Mouse (Mus musculus): ENCODE data around the gene Abo. TPM values are rescaled to one million over a fixed set of nuclear protein-coding genes. Genes with fewer than 3 reads are reported as not detected.

The Abo gene
- polyA plus RNA-seq (2014; fragmentation: Nextera tagmentation; extraction: Ambion mirVana) = not detected in 2 replicates

GRCm38 (mm10) chr2:26864879-26865278 is at the start of gene Abo:
TSS of gene Abo (minus strand) at chr2:26864979.
- Histone ChIP-seq H3K9me3 (ENCODE audit: control insufficient read depth, low read length) (no peaks in the 10 kb centered on the region), H3K4me3 (ENCODE audit: low read depth, low read length) (no peak within 1 kb of the TSS), H3K4me2 (replicated peaks; ENCODE audit: low read depth, low read length) (no peak within 1 kb of the TSS), H3K4me1 (replicated peaks; ENCODE audit: control insufficient read depth, insufficient read depth, low read length) (no peaks in the 10 kb centered on the region), H3K36me3 (ENCODE audit: control insufficient read depth, insufficient read depth, low read length) (no peaks in the 10 kb centered on the region), H3K27ac (ENCODE audit: low read depth, low read length) (no peak within 1 kb of the TSS), H3K9ac (ENCODE audit: low read depth, low read length) (no peak within 1 kb of the TSS), H3K27me3 (ENCODE audit: control insufficient read depth, insufficient read depth, low read length) (no peaks in the 10 kb centered on the region)
- no peak for ATAC-seq (ENCODE audit: low FRiP score)
- 65% methylated on average over 3 of the region's 3 CpGs for WGBS
- DNase-seq (ENCODE audit: low spot score) = no peak

GRCm38 (mm10) chr2:26914148-26914941 is 49.6 kb upstream of the Abo start:
- 67% methylated on average over 8 of the region's 8 CpGs for WGBS
- H3K9ac ChIP-seq (ENCODE audit: low read depth, low read length) = no peak overlapping the region
- no peak overlapping the region for H3K4me3 ChIP-seq (ENCODE audit: low read depth, low read length)
- no peaks in the 10 kb centered on the region for H3K9me3 ChIP-seq (ENCODE audit: control insufficient read depth, low read length)
- peaks cover 16% of the 10 kb centered on the region for H3K36me3 ChIP-seq (ENCODE audit: control insufficient read depth, insufficient read depth, low read length)
- peaks cover 12% of the 10 kb centered on the region for H3K4me1 ChIP-seq (replicated peaks; ENCODE audit: control insufficient read depth, insufficient read depth, low read length)
- H3K4me2 ChIP-seq (replicated peaks; ENCODE audit: low read depth, low read length) = no peak overlapping the region
- H3K27me3 ChIP-seq (ENCODE audit: control insufficient read depth, insufficient read depth, low read length) = no peaks in the 10 kb centered on the region
- no peak for DNase-seq (ENCODE audit: low spot score)
- no peak overlapping the region for H3K27ac ChIP-seq (ENCODE audit: low read depth, low read length)
- no peak for ATAC-seq (ENCODE audit: low FRiP score)

- Histone ChIP-seq H3K4me3 (ENCODE audit: low read depth, low read length) (no peak overlapping the region), H3K27ac (ENCODE audit: low read depth, low read length) (no peak overlapping the region), H3K27me3 (ENCODE audit: control insufficient read depth, insufficient read depth, low read length) (no peaks in the 10 kb centered on the region), H3K9me3 (ENCODE audit: control insufficient read depth, low read length) (no peaks in the 10 kb centered on the region), H3K36me3 (ENCODE audit: control insufficient read depth, insufficient read depth, low read length) (peaks cover 12% of the 10 kb centered on the region), H3K9ac (ENCODE audit: low read depth, low read length) (no peak overlapping the region), H3K4me1 (replicated peaks; ENCODE audit: control insufficient read depth, insufficient read depth, low read length) (peaks cover 16% of the 10 kb centered on the region), H3K4me2 (replicated peaks; ENCODE audit: low read depth, low read length) (no peak overlapping the region)
- ATAC-seq (ENCODE audit: low FRiP score) = no peak
- DNase-seq (ENCODE audit: low spot score) = no peak
- WGBS = 87% methylated on average over 17 of the region's 17 CpGs
Observed at GRCm38 (mm10) chr2:26913416-26914147, 48.8 kb upstream of the Abo start.

GRCm38 (mm10) chr2:26912253-26912770 is 47.5 kb upstream of the Abo start:
- Histone ChIP-seq H3K36me3 (ENCODE audit: control insufficient read depth, insufficient read depth, low read length) (peaks cover 14% of the 10 kb centered on the region), H3K27ac (ENCODE audit: low read depth, low read length) (no peak overlapping the region), H3K9me3 (ENCODE audit: control insufficient read depth, low read length) (no peaks in the 10 kb centered on the region), H3K4me1 (replicated peaks; ENCODE audit: control insufficient read depth, insufficient read depth, low read length) (peaks cover 14% of the 10 kb centered on the region), H3K9ac (ENCODE audit: low read depth, low read length) (peak overlapping the region; percentile 92), H3K4me3 (ENCODE audit: low read depth, low read length) (peak overlapping the region; percentile 89), H3K4me2 (replicated peaks; ENCODE audit: low read depth, low read length) (peak overlapping the region; percentile 98), H3K27me3 (ENCODE audit: control insufficient read depth, insufficient read depth, low read length) (no peaks in the 10 kb centered on the region)
- ATAC-seq (ENCODE audit: low FRiP score) (no peak), DNase-seq (ENCODE audit: low spot score) (no peak)
- 78% methylated on average over 5 of the region's 5 CpGs for WGBS

- H3K9me3 ChIP-seq (ENCODE audit: control insufficient read depth, low read length) = no peaks in the 10 kb centered on the region
- peak; percentile 82 for DNase-seq (ENCODE audit: low spot score)
Observed at GRCm38 (mm10) chr2:26910994-26911765, 46.4 kb upstream of the Abo start.

GRCm38 (mm10) chr2:26910124-26910993 is 45.6 kb upstream of the Abo start, which contains the start of the genes Med22 and Rpl7a:
TSS of gene Med22 (minus strand) at chr2:26910677.
TSS of gene Rpl7a (plus strand) at chr2:26910764.
- DNase-seq (ENCODE audit: low spot score) (peak; percentile 100), ATAC-seq (ENCODE audit: low FRiP score) (peak; percentile 91)
- H3K9ac ChIP-seq (ENCODE audit: low read depth, low read length) = peak within 1 kb of the TSS; percentile 92
- H3K27ac ChIP-seq (ENCODE audit: low read depth, low read length) = peak within 1 kb of the TSS; percentile 87
- H3K36me3 ChIP-seq (ENCODE audit: control insufficient read depth, insufficient read depth, low read length) = peaks cover 14% of the 10 kb centered on the region
- H3K4me1 ChIP-seq (replicated peaks; ENCODE audit: control insufficient read depth, insufficient read depth, low read length) = peaks cover 11% of the 10 kb centered on the region
- H3K27me3 ChIP-seq (ENCODE audit: control insufficient read depth, insufficient read depth, low read length) = no peaks in the 10 kb centered on the region
- under 1% methylated on average over 70 of the region's 74 CpGs for WGBS
- H3K9me3 ChIP-seq (ENCODE audit: control insufficient read depth, low read length) = no peaks in the 10 kb centered on the region
- peak within 1 kb of the TSS; percentile 89 for H3K4me3 ChIP-seq (ENCODE audit: low read depth, low read length)
- peak within 1 kb of the TSS; percentile 98 for H3K4me2 ChIP-seq (replicated peaks; ENCODE audit: low read depth, low read length)

More at GRCm38 (mm10) chr2:26910994-26911765, 46.4 kb upstream of the Abo start:
- WGBS = 2% methylated on average over 37 of the region's 37 CpGs
- Histone ChIP-seq H3K27me3 (ENCODE audit: control insufficient read depth, insufficient read depth, low read length) (no peaks in the 10 kb centered on the region), H3K36me3 (ENCODE audit: control insufficient read depth, insufficient read depth, low read length) (peaks cover 14% of the 10 kb centered on the region), H3K4me3 (ENCODE audit: low read depth, low read length) (peak overlapping the region; percentile 89), H3K4me2 (replicated peaks; ENCODE audit: low read depth, low read length) (peak overlapping the region; percentile 98), H3K9ac (ENCODE audit: low read depth, low read length) (peak overlapping the region; percentile 92), H3K4me1 (replicated peaks; ENCODE audit: control insufficient read depth, insufficient read depth, low read length) (peaks cover 11% of the 10 kb centered on the region), H3K27ac (ENCODE audit: low read depth, low read length) (peak overlapping the region; percentile 87)
- ATAC-seq (ENCODE audit: low FRiP score) = peak; percentile 51

GRCm38 (mm10) chr2:26909387-26909784 is 44.6 kb upstream of the Abo start:
- peaks cover 14% of the 10 kb centered on the region for H3K36me3 ChIP-seq (ENCODE audit: control insufficient read depth, insufficient read depth, low read length)
- H3K4me3 ChIP-seq (ENCODE audit: low read depth, low read length) = peak overlapping the region; percentile 89
- no peaks in the 10 kb centered on the region for H3K27me3 ChIP-seq (ENCODE audit: control insufficient read depth, insufficient read depth, low read length)
- no peak for ATAC-seq (ENCODE audit: low FRiP score)
- no peak for DNase-seq (ENCODE audit: low spot score)
- H3K4me2 ChIP-seq (replicated peaks; ENCODE audit: low read depth, low read length) = peak overlapping the region; percentile 52
- H3K4me1 ChIP-seq (replicated peaks; ENCODE audit: control insufficient read depth, insufficient read depth, low read length) = peaks cover 11% of the 10 kb centered on the region
- H3K9me3 ChIP-seq (ENCODE audit: control insufficient read depth, low read length) = no peaks in the 10 kb centered on the region
- peak overlapping the region; percentile 92 for H3K9ac ChIP-seq (ENCODE audit: low read depth, low read length)
- no peak overlapping the region for H3K27ac ChIP-seq (ENCODE audit: low read depth, low read length)
